Mouse (Mus musculus): ENCODE measurements around the gene Evl.
A peak's percentile ranks its signal among the peaks of the same experiment; 100 is the strongest.

Evl gene

DNA sequence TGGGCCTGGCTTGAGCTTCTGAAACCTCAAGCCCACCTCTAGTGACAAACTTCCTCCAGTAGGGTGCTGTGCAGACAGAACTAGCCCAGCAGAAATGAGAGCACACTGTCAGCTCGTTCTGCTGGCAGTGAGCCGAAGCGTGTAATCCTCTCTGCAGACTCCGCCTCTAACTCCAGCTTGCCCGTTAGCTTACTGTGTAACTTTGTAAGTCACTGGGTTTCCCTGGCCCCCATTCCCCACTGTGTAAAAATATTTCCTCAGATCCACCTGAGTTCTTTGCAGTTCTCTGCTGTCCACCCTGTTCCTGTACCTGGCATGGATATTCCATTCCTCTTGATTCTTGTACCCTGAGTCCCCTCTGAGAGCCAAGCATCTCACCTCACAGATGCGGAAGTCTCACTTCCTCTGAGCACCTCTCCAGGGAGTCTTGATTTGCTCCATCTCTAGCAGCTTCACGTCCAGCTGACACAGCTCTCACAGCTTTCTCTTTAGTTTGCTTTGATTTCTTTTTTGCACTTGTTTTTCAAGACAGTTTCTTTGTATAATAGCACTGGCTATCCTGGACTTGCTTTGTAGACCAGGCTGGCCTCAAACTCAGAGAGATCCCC is 96.6 kb downstream of the Evl start:
- DNase-seq = peak; percentile 86 to 87

DNA sequence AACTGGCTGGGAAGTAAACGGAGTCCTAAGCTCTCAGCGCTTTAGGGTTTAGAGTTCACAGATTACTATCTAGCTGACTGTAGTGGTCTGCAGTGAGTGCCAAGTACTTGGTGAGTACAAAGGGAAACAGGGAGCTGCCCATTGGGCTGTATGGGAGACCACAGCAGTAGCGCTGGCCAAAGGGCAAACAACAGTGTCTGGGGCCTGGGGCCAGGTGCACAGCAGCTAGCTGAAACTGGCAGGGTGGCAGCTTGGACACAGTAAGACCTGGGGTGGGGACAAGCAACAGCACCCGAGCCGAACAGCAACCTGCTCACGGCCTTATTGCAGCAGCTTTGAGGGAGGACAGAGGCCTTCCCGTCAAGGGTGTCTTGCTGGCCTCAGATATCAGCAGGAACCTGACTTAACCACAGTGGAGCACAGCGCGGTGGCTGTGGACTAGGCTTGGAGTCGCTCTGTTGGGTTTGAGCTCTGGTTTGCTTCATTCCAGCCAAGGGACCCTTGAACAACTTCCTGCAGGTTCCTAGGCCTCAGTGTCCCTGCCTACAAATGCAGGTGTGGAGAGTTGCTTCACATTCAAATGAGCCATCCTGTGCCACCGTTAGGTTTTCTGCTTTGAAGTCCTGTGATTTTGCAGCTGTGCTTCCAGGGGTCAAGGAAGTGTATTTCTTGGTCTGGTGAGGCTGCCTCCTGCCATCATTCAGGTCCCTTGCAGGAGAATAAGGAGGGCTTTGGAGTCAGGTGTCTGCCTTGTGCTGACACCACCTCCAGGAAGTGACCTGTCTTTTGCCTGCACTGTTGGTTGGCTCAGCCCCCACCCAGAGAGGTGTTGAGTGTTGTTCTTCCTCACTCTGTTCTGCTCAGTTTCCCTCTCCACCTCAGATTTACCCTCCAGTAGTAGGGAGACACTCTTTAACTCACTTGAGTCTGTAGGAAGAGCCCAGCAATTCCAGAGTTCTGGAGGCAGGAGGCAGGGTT is 99.1 kb downstream of the Evl start:
- DNase-seq = peak; percentile 58 to 79

DNA sequence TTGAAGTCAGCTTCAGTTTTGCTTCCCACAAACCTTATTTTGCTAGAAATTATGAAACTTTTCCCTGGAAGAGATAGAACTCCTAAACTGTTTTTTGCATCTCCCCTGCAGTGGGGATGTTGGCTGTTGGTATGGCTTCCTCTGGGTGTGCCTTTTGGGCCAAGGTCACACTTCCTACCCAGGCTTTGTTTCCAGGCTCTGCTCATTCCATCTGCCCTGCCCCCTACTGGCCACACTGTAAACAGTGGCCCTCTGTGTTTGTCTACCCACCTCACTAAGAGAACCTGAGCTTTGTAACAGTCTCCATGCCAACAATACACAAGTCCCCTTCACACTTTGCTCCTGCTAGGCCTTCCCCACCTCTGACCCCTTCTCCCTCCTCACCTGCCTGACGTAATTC is 102.8 kb downstream of the Evl start:
- DNase-seq = peak; percentile 70 to 71

DNA sequence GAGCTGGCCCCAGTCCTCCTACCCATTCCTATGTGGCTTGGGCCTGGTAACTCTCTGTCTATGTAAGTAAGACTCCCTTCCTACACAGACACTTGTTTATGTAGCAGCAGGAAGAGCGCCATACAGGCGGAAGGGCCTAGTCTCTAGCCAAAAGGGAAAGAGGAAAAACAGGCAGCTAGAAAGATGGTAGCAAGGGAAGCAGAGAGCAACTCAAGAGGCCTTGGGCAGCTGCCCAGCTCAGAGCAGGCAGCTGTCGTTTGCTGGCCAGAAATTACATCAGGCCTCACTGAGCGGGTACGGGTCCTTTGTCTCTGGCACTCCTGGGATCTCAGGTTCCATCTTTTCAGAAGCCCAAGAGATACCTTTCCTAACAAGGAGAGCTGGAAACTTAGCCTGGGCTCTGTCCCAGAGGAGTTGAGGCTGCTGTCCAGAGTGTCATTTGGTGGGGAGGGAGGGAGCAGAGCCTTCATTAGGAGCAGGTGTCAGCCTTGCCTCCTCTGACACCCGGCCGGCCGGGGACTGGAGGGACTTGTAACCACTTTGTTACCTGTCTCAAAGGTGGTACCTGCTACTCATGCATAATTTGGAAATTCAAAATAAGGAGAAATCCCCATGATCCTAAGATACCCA is 114.2 kb downstream of the Evl start:
- peak in 1 of 2 experiments; percentile 28 for DNase-seq

DNA sequence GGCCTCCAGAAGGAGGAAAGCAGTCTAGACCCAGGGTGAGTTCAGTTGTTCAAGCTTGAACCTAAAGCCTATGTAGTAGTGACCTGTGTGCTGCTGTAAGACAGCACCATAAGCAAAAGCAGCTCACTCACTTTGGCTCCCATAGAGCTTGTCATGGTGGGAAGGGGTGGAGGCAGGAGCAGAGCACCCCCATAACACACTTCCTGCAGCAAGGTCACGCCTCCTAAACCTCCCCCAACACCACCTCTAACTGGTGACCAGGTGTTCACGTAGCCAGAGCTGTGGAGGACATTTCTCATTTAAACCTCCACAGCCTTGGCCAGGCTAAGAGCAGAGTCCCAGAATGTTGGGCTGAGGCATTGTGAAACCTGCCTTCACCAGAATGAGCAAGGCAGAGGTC is 117.0 kb downstream of the Evl start:
- DNase-seq = no peak

DNA sequence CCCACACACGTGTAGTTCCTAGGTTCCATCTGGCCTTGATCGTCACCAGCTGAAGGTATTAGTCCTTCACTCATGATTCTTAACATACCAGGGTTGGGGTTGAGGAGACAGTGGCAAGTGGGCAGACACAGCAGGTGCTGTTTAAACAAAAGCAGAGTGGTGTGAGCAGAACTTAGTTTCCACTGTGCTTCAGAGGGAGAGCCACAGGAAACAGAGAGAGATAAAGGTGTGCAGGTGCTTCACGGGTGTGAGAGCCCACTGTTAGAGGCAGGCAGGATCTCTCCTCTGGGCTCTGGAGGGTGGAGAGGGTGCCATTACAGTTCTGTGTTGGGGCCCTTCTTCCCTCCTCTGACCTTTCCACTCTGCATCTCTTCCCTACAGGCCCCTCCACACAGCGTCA is 118.4 kb downstream of the Evl start:
- DNase-seq = no peak

DNA sequence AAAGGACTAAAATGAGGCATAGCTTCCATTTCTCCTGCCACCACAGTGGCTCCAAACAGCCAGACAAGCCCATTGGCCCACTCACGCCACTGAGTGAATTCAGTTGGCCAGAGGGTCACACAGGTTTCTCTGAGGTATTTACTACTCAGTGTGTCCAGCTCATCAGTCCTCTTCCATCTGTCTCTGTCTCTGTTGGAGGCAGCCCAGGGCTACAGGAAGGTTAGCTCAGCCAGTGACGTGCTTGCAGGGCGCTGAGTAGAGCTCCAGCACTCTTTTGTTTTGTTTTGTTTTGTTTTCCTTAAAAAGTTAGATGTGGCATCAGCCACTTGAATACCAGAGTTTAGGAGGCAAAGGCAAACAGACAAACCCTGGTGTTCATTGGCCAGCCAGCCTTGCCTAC is 119.0 kb downstream of the Evl start:
- no peak for DNase-seq

DNA sequence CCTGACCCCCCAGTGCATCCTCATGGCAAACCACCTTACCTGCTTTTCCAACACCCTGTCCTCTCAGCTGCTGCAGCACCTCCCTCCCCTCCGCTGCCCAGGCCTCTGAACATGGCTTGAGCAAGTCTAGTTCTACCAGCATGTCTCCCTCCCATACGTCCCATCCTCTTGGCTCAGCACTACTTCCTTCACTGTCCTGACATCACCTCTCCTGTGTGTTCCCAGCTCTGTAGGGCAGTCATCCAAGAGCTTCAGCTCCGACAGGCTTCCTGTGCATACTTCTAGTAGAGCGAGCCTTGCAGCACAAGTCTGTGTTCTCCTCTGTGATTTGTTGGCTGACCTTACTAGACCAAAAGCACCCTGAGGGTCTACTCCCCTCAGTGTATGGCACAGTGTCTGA is 120.0 kb downstream of the Evl start:
- DNase-seq = peak; percentile 70 to 87

DNA sequence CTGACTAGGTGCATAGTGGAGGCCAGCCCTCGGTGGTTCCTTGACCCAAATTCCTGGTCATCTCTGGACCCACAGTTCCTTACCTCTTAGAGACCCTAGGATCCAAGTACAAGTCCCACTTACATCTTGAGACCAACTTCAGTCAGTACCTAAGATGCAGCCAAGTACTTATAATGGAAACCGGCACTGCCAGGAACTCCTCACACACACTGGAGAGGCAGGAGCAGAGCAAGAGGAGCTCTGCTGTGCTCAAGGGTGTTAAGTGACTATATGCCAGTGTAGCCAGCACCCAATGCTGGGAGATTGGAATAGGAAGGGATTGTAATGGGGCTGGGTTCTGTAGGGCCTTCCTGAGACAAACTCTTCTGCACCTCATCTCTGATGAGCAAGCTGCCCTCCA is 120.4 kb downstream of the Evl start:
- no peak for DNase-seq

DNA sequence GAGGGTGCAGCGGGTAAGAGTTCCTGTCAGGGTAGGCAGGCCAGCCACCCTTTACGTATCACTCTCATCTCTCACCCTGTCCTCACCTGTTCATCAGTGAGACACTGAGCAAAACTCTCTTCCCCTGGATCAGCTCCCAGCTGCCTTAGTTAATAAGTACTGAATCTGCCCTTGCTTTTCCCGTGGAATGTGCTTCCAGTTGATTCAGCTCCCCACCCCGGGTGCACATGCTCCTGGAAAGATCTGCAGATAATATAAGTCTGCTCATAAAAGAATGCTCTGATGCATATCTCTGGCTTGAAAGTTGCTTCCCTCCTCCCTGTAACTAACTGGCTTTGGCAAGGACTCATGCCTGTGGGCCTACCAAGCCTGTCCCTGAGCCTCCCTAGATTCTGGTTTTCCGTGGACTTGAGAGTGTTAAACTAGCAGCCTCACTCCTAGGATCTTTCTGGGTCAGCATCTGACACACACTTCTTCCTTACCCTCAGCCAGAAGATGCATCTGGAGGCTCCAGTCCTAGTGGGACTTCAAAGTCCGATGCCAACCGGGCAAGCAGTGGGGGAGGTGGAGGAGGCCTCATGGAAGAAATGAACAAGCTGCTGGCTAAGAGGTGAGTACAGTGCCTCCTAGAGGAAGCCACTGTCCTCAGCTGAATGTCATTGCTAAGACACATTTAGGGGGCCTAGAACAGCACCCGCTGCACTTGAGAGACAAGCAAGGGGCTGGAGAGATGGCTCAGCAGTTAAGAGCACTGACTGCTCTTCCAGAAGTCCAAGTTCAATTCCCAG is 121.3 kb downstream of the Evl start:
- peak; percentile 78 to 85 for DNase-seq

DNA sequence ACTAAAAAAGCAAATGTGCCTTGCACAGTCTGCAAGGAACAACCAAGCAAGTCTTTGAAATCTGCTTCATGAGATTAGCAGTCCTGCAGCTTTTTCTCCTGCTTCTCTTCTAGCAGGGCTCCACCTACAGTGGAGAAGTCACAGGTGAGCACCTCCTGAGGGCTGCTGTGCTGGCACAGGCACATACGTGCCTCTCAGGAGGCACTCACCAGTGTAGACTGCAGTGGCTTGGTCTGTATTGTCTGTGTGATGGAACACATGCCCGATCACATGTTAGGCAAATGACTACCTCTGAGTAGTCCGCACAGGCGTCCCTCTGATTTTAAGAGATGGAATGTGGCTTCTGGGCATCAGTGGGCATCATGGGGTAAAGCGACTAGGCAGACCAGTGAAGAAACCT is 122.6 kb downstream of the Evl start:
- peak; percentile 33 to 63 for DNase-seq

DNA sequence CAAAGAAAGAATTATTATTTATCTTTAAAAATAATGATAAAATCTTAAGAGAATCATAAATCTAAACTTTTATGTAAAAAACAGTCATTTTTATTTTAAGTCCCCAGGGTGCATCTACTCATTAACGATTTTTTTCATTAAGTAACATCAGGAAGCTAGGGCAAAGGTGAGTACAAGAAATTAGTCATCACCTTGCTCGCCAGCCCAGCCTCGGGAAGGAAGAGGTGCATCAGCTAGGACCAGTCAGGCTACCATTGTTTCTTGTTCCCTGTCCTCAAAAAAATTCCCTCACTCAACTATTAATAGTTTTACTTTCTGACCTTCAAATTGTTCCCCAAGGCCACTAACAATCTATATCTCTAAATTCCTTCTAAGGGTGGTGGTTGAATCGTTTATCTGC is 123.8 kb downstream of the Evl start:
- peak in 1 of 2 experiments; percentile 69 for DNase-seq

DNA sequence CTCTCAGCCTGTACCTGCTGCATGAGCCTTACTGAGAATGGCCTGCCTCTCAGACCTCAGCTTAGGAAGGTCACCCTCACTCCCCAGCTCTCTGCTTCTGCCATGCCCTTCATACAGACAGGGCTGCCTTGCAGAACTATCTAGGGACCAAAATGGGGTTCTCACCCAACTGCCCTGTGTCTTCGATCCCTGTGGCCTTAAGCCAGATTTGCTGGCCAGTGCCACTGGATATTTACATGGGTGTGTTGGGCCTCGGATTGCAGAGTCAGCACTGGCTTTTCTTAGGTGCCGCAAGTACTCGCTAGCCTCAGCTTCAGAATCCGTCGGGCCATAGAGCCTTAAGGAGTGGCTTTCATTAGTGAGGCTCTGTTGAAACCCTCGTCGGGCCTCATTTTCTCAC is 126.3 kb downstream of the Evl start:
- no peak for DNase-seq

DNA sequence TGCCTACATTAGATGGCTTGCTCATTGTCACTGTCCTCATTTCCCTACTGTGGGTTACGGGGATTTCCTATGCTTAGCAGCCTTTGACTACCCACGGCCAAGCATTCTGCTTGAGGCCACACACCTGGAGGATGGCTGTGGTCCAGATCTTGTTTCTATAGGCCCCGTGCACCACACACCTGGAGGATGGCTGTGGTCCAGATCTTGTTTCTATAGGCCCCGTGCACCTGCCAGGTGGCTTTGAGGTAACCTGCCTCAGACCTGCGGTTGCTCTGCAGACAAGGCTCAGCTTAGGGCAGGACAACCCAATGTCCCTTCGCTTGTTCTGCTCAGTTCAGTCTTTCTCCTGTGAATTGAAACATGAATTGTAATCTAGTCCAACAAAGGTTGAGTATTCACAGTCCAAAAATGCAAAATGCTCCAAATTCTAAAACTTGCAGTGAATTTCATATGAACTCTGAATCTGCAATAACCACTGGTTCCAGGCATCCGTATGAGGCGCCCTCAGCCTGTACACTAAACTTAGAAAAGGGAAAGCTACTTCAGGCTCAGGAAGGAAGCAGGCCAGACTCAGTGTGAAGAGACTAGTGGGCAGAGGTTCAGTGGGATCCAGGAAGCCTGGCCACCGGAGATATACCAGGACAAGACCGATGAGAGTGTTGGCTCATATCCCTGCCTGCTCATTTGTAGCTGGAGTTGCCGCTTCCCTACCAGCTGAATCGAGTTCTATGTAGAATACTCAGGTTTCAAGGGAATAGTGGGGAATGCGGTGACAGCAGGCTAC is 127.9 kb downstream of the Evl start:
- peak; percentile 37 to 71 for DNase-seq

DNA sequence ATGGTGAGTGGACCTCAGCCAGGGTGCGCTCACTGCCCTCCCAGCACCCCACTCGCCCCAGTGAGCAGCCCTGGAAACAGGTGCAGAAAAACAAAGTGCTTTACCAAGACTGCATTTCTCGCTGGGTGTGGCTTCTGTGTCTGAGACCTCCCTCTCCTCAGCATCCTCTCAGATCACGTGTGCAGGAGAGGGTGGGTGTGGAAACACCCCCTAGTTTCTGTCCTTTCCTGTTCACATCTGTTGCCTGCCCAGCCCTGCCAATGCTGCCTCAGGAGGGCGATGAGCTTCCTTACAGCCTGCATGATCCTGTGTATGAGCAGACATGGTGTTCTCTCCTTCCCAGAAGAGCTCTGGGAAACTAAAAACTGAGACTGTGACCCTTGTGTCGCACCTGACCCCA is 131.9 kb downstream of the Evl start:
- DNase-seq = peak in 1 of 2 experiments; percentile 70

DNA sequence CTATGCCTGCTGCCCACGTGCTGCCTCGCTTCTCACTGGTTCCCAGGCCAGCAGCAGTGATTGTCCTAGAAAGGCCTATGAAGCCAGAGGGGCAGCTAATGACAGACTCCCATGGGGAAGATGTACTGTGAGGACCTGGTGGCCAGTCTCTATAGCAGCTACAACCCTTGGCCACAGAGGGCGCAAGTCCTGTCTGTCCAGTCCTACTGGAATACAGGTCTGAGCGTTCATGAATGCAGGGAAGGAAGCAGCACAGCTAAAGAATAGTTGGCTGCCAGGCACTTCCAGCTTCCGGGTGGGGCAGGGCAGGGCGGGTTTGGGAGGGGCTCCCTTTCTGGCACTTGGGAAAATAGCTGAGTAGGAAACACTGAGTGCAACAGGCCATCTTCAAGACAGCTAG is 132.4 kb downstream of the Evl start:
- peak; percentile 45 to 76 for DNase-seq

DNA sequence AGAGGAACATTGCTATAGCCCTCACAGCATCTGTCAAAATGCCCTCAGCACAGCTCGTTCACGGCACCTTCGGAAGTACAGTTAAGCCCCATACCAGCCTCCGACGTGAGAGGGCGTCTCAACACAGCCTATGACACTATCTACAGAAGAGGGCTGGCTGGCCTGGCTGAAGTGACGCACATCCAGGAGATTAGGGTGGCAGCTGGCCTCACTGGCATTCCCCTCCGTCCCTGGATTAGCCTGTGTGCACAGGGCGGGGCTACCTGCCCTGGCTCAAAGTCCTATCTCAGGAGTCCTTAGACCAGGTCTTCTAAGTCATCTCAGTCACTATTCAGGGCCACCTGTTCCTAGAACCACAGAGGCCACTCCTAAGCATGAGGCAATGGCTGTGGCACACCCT is 134.6 kb downstream of the Evl start:
- DNase-seq = peak in 1 of 2 experiments; percentile 46

DNA sequence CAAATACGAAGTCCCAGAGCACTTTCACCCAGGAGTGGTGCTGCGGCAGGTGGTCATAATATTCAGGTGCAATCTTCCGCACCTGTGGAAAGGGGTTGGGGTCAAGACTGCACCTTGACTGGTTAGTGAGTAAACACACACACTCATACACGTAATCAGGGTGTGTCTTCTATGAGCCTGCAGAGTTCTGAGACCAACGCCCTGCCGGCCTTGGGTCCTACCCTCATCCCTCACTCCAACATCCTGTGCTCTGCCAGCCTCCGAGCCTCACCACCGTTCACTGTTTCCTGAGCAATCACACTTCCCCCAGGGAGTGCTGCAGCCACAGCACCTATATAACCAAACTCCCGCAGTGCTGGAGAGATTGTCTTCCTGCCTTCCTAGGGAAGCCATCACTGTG is 136.0 kb downstream of the Evl start:
- DNase-seq = no peak

DNA sequence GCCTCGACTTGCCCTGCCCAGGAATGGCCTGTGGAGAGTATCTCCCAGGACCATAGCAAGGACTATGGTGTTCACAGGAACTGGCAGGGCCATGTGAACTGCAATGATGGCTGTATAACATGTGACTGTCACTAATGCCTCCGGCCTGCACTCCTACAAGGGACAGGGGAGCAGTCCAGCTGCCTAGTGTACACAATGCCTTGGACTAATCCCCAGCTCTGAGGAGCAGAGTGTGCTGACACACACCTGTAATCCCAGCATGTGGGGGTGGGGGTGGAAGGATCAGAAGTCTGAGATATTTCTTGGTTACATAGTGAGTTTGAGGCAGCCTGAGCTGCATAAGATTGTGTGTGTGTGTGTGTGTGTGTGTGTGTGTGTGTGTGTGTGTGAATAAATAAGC is 139.1 kb downstream of the Evl start:
- DNase-seq = peak in 1 of 2 experiments; percentile 25

DNA sequence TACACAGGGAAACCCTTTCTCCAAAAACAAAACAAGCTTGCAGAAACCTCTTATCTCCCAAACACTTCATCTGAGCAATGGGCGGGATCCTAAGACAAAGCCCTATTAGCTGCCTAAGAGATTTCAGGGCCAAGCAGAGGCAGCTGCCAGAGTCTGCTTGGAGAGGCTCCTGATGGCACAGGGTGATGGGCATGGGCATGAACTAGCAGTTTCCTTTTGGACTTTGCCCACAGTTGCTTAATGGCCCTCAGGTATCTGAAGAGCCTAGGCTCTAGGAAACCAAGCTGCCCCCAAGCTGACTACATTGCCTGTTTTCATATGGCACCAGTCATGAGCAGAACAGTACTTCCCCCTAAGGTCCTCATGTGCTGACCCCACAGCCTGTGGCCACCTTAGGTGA is 139.7 kb downstream of the Evl start:
- DNase-seq = peak in 1 of 2 experiments; percentile 61

DNA sequence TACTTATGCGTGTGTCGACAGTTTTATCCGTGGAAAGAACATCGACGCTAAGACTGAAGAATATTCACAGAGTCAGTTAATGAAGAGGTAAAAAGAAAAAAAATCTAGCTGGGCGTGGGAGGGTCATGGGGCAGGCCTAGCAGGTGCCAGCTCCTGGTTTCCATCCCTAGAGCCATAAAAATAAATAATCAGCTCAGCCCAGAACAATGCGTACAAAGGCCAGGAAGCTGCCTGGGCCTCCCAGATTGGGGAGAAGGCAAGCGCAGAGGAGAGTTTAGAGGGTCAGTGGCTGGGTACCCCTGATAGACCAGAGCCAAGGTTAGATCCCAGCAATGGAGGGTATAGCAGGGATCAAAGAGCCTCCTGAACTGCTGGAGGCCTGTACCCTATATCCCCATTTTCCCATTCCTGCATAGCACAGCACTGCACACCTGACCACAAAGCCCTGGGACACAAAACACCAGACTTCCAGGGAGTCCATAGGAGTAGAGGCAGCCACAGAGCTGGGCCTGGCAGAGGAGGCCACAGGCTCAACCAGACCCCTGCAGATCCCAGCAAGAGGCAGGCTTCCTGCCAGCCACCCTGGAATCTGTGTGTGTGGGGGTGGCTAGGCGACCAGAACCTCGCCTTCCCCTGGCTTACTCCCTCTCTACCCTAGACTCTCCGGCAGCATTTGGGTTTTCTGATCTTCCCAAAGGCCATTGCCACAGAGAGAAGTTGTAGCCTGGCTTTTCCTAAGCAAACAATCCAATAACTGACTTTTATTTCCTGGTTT is 144.4 kb downstream of the Evl start:
- DNase-seq = peak; percentile 29 to 59

All from kidney, postnatal 25 days (tissue).